Mouse (Mus musculus) neural tube, embryonic 15.5 days (tissue): ENCODE results near the gene Mars2. TPM values are rescaled to one million over a fixed set of nuclear protein-coding genes. Genes with fewer than 3 reads are reported as not detected.

Experiments
- ATAC-seq: fragments of 200-750 bp; cut with Nextera tagmentation; 2 replicates; pipeline ENCODE4 v1.8.0; 2017; ENCODE audit warnings: mild to moderate bottlenecking, moderate TSS enrichment, moderate library complexity; ENCODE audit not compliant: low FRiP score
- H3K27ac ChIP-seq: fragments of 300-500 bp; sonication (generic); replicated peaks from 2 replicates; pipeline ENCODE4 v1.5.1; 2015; ENCODE audit warnings: mild to moderate bottlenecking, inconsistent platforms
- H3K27me3 ChIP-seq: fragments of 300-500 bp; sonication (generic); replicated peaks from 2 replicates; pipeline ENCODE4 v1.6.1; 2015; ENCODE audit warnings: inconsistent platforms
- H3K36me3 ChIP-seq: fragments of 300-500 bp; sonication (generic); 2 replicates; pipeline ENCODE4 v1.6.1; 2015; ENCODE audit warnings: inconsistent platforms
- H3K4me1 ChIP-seq: fragments of 300-500 bp; sonication (generic); 2 replicates; pipeline ENCODE4 v1.6.1; 2015; ENCODE audit warnings: inconsistent platforms
- H3K4me2 ChIP-seq: fragments of 300-500 bp; sonication (generic); 2 replicates; pipeline ENCODE4 v1.6.1; 2015; ENCODE audit warnings: inconsistent platforms, mild to moderate bottlenecking, moderate library complexity
- H3K4me3 ChIP-seq: fragments of 300-500 bp; sonication (generic); replicated peaks from 2 replicates; pipeline ENCODE4 v1.5.1; 2015; ENCODE audit warnings: mild to moderate bottlenecking, inconsistent platforms
- H3K9ac ChIP-seq: fragments of 300-500 bp; sonication (generic); replicated peaks from 2 replicates; pipeline ENCODE4 v1.6.1; 2015; ENCODE audit warnings: mild to moderate bottlenecking, inconsistent platforms
- H3K9me3 ChIP-seq: fragments of 300-500 bp; sonication (generic); replicated peaks from 2 replicates; pipeline ENCODE4 v1.6.1; 2016; ENCODE audit warnings: inconsistent platforms
- whole genome bisulfite sequencing: fragments of 180-500 bp; shearing (Covaris S2); methylation state at CpG from one replicate; pipeline ENCODE4 v1.1.7; 2015; ENCODE audit warnings: mixed read lengths; 5-methylcytosine and 5-hydroxymethylcytosine counted together
- polyA plus RNA-seq: library from polyadenylated mRNA; unstranded; fragments of >200 nt; fragmentation: Nextera tagmentation; extraction: Ambion mirVana; gene quantifications from 2 replicates; pipeline ENCODE4 v1.2.1, GENCODE M21; 2015

Mars2 gene
- polyA plus RNA-seq, 1 experiment from 2014 or later: 2.5 TPM

GRCm38 (mm10) chr1:55265447-55265846 lies 28.5 kb downstream of the Mars2 start:
- H3K4me3 ChIP-seq: no peak overlapping the region
- no peak for ATAC-seq
- H3K27ac ChIP-seq: no peak overlapping the region
- no peak overlapping the region for H3K9ac ChIP-seq
- H3K9me3 ChIP-seq: no peaks in the 10 kb centered on the region
- H3K36me3 ChIP-seq: no peaks in the 10 kb centered on the region
- no peak overlapping the region for H3K4me2 ChIP-seq
- no peaks in the 10 kb centered on the region for H3K4me1 ChIP-seq
- WGBS: 80% methylated on average over 2 of the region's 2 CpGs
- H3K27me3 ChIP-seq: no peaks in the 10 kb centered on the region

GRCm38 (mm10) chr1:55279081-55279480 lies 42.1 kb downstream of the Mars2 start:
- no peaks in the 10 kb centered on the region for H3K9me3 ChIP-seq
- no peak overlapping the region for H3K9ac ChIP-seq
- no peak overlapping the region for H3K4me2 ChIP-seq
- H3K4me1 ChIP-seq: no peaks in the 10 kb centered on the region
- no peaks in the 10 kb centered on the region for H3K36me3 ChIP-seq
- no peak overlapping the region for H3K4me3 ChIP-seq
- no peaks in the 10 kb centered on the region for H3K27me3 ChIP-seq
- 82% methylated on average over 9 of the region's 9 CpGs for WGBS
- no peak overlapping the region for H3K27ac ChIP-seq
- no peak for ATAC-seq

Other genes starting within 250 kb of the Mars2 start
- gene Sf3b1, start 209.7 kb upstream of the Mars2 start, polyA plus RNA-seq: 258 and 272 TPM in 2 replicates
- 24.4 and 28.4 TPM in 2 replicates for gene Coq10b, start 184.4 kb upstream of the Mars2 start, polyA plus RNA-seq
- 253 and 287 TPM in 2 replicates for gene Hspe1, start 149.0 kb upstream of the Mars2 start, polyA plus RNA-seq
- 280 and 346 TPM in 2 replicates for gene Hspd1, start 148.9 kb upstream of the Mars2 start, polyA plus RNA-seq
- gene Mob4, start 105.9 kb upstream of the Mars2 start, polyA plus RNA-seq: 168 and 169 TPM in 2 replicates
- 9.7 and 9.9 TPM in 2 replicates for gene Rftn2, start 10.4 kb upstream of the Mars2 start, polyA plus RNA-seq
- gene Boll, start 126.3 kb downstream of the Mars2 start, polyA plus RNA-seq: 0.10 and 0.29 TPM in 2 replicates
- gene Plcl1, start 168.7 kb downstream of the Mars2 start, polyA plus RNA-seq: 3.4 and 4.1 TPM in 2 replicates